Mouse (Mus musculus): ENCODE data around the gene Slc4a10.

- TF ChIP-seq CTCF (IDR thresholded peaks at IDR 0.05; ENCODE audit: extremely low read depth, insufficient read length, insufficient replicate concordance, low read depth, low read length) (no peak), POLR2A (IDR thresholded peaks at IDR 0.05; ENCODE audit: low read depth, low read length) (no peak)
These were observed 104.6 kb downstream of the Slc4a10 start for GRCm38 (mm10) chr2:62150830-62151229.

Measured in small intestine, adult 2 months (tissue).